Mouse (Mus musculus): Measurements from ENCODE around the gene Shc2.

Shc2 gene

GRCm38 (mm10) chr10:79612192-79613135, 25.3 kb downstream of the Shc2 start:
- peak; percentile 49 for DNase-seq

GRCm38 (mm10) chr10:79611296-79611695, 26.4 kb downstream of the Shc2 start:
- DNase-seq: no peak

GRCm38 (mm10) chr10:79609276-79609675, 28.4 kb downstream of the Shc2 start:
- DNase-seq: no peak

GRCm38 (mm10) chr10:79607892-79608291, 29.8 kb downstream of the Shc2 start:
- no peak for DNase-seq

GRCm38 (mm10) chr10:79606537-79606936, 31.2 kb downstream of the Shc2 start:
- DNase-seq: no peak

GRCm38 (mm10) chr10:79597936-79598230, 39.8 kb downstream of the Shc2 start:
- no peak for DNase-seq

- no peak for DNase-seq
Measured at GRCm38 (mm10) chr10:79597051-79597935, 40.4 kb downstream of the Shc2 start.

- no peak for DNase-seq
Measured at GRCm38 (mm10) chr10:79595590-79595929, 42.2 kb downstream of the Shc2 start.

- peak; percentile 66 for DNase-seq
Measured at GRCm38 (mm10) chr10:79594872-79595589, 42.7 kb downstream of the Shc2 start.

GRCm38 (mm10) chr10:79594111-79594510, 43.6 kb downstream of the Shc2 start:
- DNase-seq: no peak

- no peak for DNase-seq
Measured at GRCm38 (mm10) chr10:79590702-79591101, 47.0 kb downstream of the Shc2 start.

- DNase-seq: no peak
Measured at GRCm38 (mm10) chr10:79587752-79588126, 50.0 kb downstream of the Shc2 start.

GRCm38 (mm10) chr10:79587061-79587751, 50.5 kb downstream of the Shc2 start, which contains the start of gene Theg:
TSS of gene Theg (minus strand) at chr10:79587331.
- no peak for DNase-seq

GRCm38 (mm10) chr10:79586243-79586642, 51.5 kb downstream of the Shc2 start:
- DNase-seq: no peak

GRCm38 (mm10) chr10:79585723-79586122, 52.0 kb downstream of the Shc2 start:
- no peak for DNase-seq

GRCm38 (mm10) chr10:79585136-79585535, 52.6 kb downstream of the Shc2 start:
- no peak for DNase-seq

- DNase-seq: no peak
Measured at GRCm38 (mm10) chr10:79584426-79584825, 53.3 kb downstream of the Shc2 start.

- no peak for DNase-seq
Measured at GRCm38 (mm10) chr10:79584021-79584420, 53.7 kb downstream of the Shc2 start.

- DNase-seq: no peak
Measured at GRCm38 (mm10) chr10:79581501-79581900, 56.2 kb downstream of the Shc2 start.

- DNase-seq: no peak
Measured at GRCm38 (mm10) chr10:79580811-79581210, 56.9 kb downstream of the Shc2 start.

- DNase-seq: no peak
Measured at GRCm38 (mm10) chr10:79580356-79580755, 57.4 kb downstream of the Shc2 start.

- no peak for DNase-seq
Measured at GRCm38 (mm10) chr10:79579781-79580180, 57.9 kb downstream of the Shc2 start.

GRCm38 (mm10) chr10:79578891-79579290, 58.8 kb downstream of the Shc2 start:
- DNase-seq: no peak
